Mouse (Mus musculus): Measurements from ENCODE around the gene Dhrs13. TPM values are rescaled to one million over a fixed set of nuclear protein-coding genes. Genes with fewer than 3 reads are reported as not detected.

Gene Dhrs13
- 3.6 and 4.5 TPM in 2 replicates for polyA plus RNA-seq (2012; rRNA removed; ENCODE audit: low replicate concordance)

GRCm38 (mm10) chr11:78031947-78032808, at the start of gene Dhrs13:
Gene Dhrs13 (plus strand): TSS chr11:78032280.

GRCm38 (mm10) chr11:77982441-77982905, 49.6 kb upstream of the Dhrs13 start, which contains the start of gene Phf12:
Gene Phf12 (plus strand): TSS chr11:77982754.

GRCm38 (mm10) chr11:78037831-78038752, 6.0 kb downstream of the Dhrs13 start, which contains the start of gene Flot2:
Gene Flot2 (plus strand): TSS chr11:78037931.

DNA sequence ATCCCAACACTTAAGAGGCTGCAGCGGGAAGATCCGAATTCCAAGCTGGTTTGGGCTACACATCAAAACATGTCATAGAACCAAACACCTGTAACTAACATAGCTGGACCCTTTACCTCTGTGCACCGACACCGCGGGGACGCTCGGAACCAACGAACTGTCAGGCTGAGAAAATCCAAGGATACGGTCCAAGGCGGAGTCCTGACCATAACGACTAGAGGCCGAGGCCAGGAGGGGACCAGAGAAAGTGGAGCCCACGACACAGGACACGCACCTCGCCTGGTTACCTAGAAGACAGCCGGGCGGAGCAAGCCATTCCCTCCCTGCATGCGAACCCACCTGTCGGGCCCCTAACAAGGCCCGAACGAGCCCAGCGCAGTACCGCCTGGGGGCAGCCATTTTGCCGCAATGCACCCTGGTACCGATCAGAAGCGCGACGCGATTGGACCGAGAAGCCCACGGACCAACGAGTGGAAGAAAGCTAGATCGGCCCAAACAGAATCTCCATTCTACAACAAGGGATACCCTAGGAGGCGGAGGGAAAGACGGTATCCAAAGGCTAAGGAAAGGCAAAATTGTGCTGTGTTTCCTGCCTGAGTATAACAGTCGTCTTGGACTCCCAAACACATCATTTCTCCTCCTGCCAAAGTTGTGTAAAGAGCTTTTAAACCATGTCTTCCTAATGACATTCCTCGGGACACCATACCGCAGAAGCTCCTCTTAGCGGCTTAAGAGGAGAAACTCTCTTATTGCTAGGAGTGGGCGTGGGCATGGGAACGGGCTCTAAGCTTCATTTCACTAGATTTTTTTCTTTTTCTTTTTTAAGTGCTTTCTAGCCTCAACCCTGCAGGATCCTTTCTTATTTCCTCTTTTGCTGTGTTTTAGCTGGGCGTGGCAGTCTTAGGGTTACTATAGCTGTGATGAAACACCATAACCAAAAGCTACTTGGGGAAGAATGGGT, 48.2 kb downstream of the Dhrs13 start, which contains the start of gene Eral1:
Eral1 (minus strand) TSS at position 423 of the 961 bp plus-strand sequence.

Other genes with a start within 250 kb of the Dhrs13 start
- not detected in 2 replicates for gene Gm10277, start 244.5 kb upstream of the Dhrs13 start, polyA plus RNA-seq (2012; rRNA removed; ENCODE audit: low replicate concordance)
- gene Pipox, start 138.2 kb upstream of the Dhrs13 start, polyA plus RNA-seq (2012; rRNA removed; ENCODE audit: low replicate concordance), result 0.50 and 0.62 TPM in 2 replicates
- gene Sez6, start 101.5 kb upstream of the Dhrs13 start, polyA plus RNA-seq (2012; rRNA removed; ENCODE audit: low replicate concordance), result 1.1 and 1.4 TPM in 2 replicates
- gene Phf12, start 49.5 kb upstream of the Dhrs13 start, polyA plus RNA-seq (2012; rRNA removed; ENCODE audit: low replicate concordance), result 37.3 and 77.4 TPM in 2 replicates
- gene Flot2, start 5.7 kb downstream of the Dhrs13 start, polyA plus RNA-seq (2012; rRNA removed; ENCODE audit: low replicate concordance), result 111 and 198 TPM in 2 replicates
- 34.6 and 57.5 TPM in 2 replicates for gene Eral1, start 48.1 kb downstream of the Dhrs13 start, polyA plus RNA-seq (2012; rRNA removed; ENCODE audit: low replicate concordance)
- gene Fam222b, start 62.4 kb downstream of the Dhrs13 start, polyA plus RNA-seq (2012; rRNA removed; ENCODE audit: low replicate concordance), result 16.2 and 28.6 TPM in 2 replicates
- gene Traf4, start 133.3 kb downstream of the Dhrs13 start, polyA plus RNA-seq (2012; rRNA removed; ENCODE audit: low replicate concordance), result 63.0 and 125 TPM in 2 replicates
- 21.0 and 21.1 TPM in 2 replicates for gene Nek8, start 144.4 kb downstream of the Dhrs13 start, polyA plus RNA-seq (2012; rRNA removed; ENCODE audit: low replicate concordance)
- 120 and 266 TPM in 2 replicates for gene Tlcd1, start 144.4 kb downstream of the Dhrs13 start, polyA plus RNA-seq (2012; rRNA removed; ENCODE audit: low replicate concordance)
- 123 and 258 TPM in 2 replicates for gene Rpl23a, start 151.3 kb downstream of the Dhrs13 start, polyA plus RNA-seq (2012; rRNA removed; ENCODE audit: low replicate concordance)
- 98.3 and 206 TPM in 2 replicates for gene Rab34, start 156.2 kb downstream of the Dhrs13 start, polyA plus RNA-seq (2012; rRNA removed; ENCODE audit: low replicate concordance)
- gene Proca1, start 161.1 kb downstream of the Dhrs13 start, polyA plus RNA-seq (2012; rRNA removed; ENCODE audit: low replicate concordance), result 3.4 and 6.1 TPM in 2 replicates
- 74.7 and 130 TPM in 2 replicates for gene Sdf2, start 213.5 kb downstream of the Dhrs13 start, polyA plus RNA-seq (2012; rRNA removed; ENCODE audit: low replicate concordance)
- gene Supt6, start 213.7 kb downstream of the Dhrs13 start, polyA plus RNA-seq (2012; rRNA removed; ENCODE audit: low replicate concordance), result 16.2 and 27.0 TPM in 2 replicates
- 69.1 and 142 TPM in 2 replicates for gene 2610507B11Rik, start 229.5 kb downstream of the Dhrs13 start, polyA plus RNA-seq (2012; rRNA removed; ENCODE audit: low replicate concordance)